Mouse (Mus musculus) heart, adult 2 months (tissue): Measurements from ENCODE around the gene Nptx1.

Source experiments
- CTCF ChIP-seq: fragments of 200-600 bp; IDR thresholded peaks from 2 replicates; pipeline ENCODE4 v1.8.1; 2022; ENCODE audit warnings: antibody characterized with exemption, mild to moderate bottlenecking, moderate library complexity
- POLR2A ChIP-seq: fragments of 200-500 bp; IDR thresholded peaks from 2 replicates; pipeline ENCODE4 v1.6.1; 2011; ENCODE audit warnings: mild to moderate bottlenecking, low read depth, low read length, control low read depth; ENCODE audit not compliant: insufficient read depth

- TF ChIP-seq CTCF, result no peak
- TF ChIP-seq POLR2A, result no peak
These were observed 3.9 kb upstream of the Nptx1 start for GRCm38 (mm10) chr11:119551468-119551867.
